Mouse (Mus musculus) neural tube, embryonic 11.5 days (tissue): Measurements from ENCODE around the gene Prss35. TPM values are rescaled to one million over a fixed set of nuclear protein-coding genes. Genes with fewer than 3 reads are reported as not detected.

Source experiments
- ATAC-seq: fragments of 200-750 bp; cut with Nextera tagmentation; 2 replicates; pipeline ENCODE4 v1.8.0; 2017; ENCODE audit warnings: moderate number of reproducible peaks, mild to moderate bottlenecking, moderate TSS enrichment, moderate library complexity; ENCODE audit not compliant: insufficient read depth, low FRiP score, low TSS enrichment
- DNase-seq: peaks from one replicate; pipeline ENCODE4 v3.0.0-alpha.2; 2015; ENCODE audit warnings: low spot score
- H3K27ac ChIP-seq: fragments of 300-500 bp; sonication (generic); 2 replicates; pipeline ENCODE4 v1.5.1; 2014; ENCODE audit warnings: low read depth, mild to moderate bottlenecking, low read length
- H3K27me3 ChIP-seq: fragments of 300-500 bp; sonication (generic); 2 replicates; pipeline ENCODE4 v1.6.1; 2014; ENCODE audit warnings: mild to moderate bottlenecking, low read length, mixed read lengths; ENCODE audit not compliant: control insufficient read depth, insufficient read depth
- H3K36me3 ChIP-seq: fragments of 300-500 bp; sonication (generic); 2 replicates; pipeline ENCODE4 v1.6.1; 2014; ENCODE audit warnings: mild to moderate bottlenecking, low read length, moderate library complexity, mixed read lengths; ENCODE audit not compliant: control insufficient read depth, insufficient read depth
- H3K4me1 ChIP-seq: fragments of 300-500 bp; sonication (generic); 2 replicates; pipeline ENCODE4 v1.6.1; 2014; ENCODE audit warnings: low read length, mixed read lengths; ENCODE audit not compliant: control insufficient read depth, insufficient read depth
- H3K4me2 ChIP-seq: fragments of 300-500 bp; sonication (generic); 2 replicates; pipeline ENCODE4 v1.6.1; 2014; ENCODE audit warnings: low read depth, mild to moderate bottlenecking, moderate library complexity
- H3K4me3 ChIP-seq: fragments of 300-500 bp; sonication (generic); 2 replicates; pipeline ENCODE4 v1.5.1; 2014; ENCODE audit warnings: low read depth, low read length
- H3K9ac ChIP-seq: fragments of 300-500 bp; sonication (generic); 2 replicates; pipeline ENCODE4 v1.6.1; 2014; ENCODE audit warnings: mild to moderate bottlenecking, low read length
- H3K9me3 ChIP-seq: fragments of 300-500 bp; sonication (generic); 2 replicates; pipeline ENCODE4 v1.6.1; 2016; ENCODE audit warnings: low read length; ENCODE audit not compliant: control insufficient read depth
- WGBS: fragments of 180-500 bp; shearing (Covaris S2); extraction: QIAGEN DNeasy Blood & Tissue Kit; methylation state at CpG from one replicate; pipeline ENCODE4 v1.1.7; 2014; 5-methylcytosine and 5-hydroxymethylcytosine counted together
- polyA plus RNA-seq: library from polyadenylated mRNA; unstranded; fragments of >200 nt; fragmentation: Nextera tagmentation; extraction: Ambion mirVana; gene quantifications from 2 replicates; pipeline ENCODE4 v1.2.1, GENCODE M21; 2014

Gene Prss35
- polyA plus RNA-seq, 1 experiment from 2014 or later = 1.9 TPM

DNA sequence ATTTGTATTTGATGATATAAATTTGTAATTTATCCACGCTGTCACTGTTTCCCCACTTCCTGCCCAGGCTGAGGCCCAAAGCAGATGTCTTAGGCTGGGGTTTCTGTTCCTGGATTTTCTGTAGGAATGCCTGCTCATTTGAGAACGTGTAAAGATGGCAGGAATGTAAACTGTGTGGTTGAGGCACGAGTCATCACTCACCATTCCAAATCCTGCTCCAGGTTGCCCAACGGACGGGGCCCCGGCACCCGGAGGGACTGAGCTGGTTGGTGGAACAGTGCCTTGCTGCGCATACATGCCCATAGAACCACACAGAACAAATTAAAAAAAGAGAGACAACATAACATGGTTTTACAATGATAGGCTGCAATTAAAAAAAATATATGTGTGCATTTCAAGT lies 30.5 kb downstream of the Prss35 start:
- 82% methylated on average over 8 of the region's 8 CpGs for WGBS
- Histone ChIP-seq H3K27ac (no peak overlapping the region), H3K4me2 (no peak overlapping the region), H3K9me3 (no peaks in the 10 kb centered on the region), H3K9ac (no peak overlapping the region), H3K4me1 (no peaks in the 10 kb centered on the region), H3K4me3 (no peak overlapping the region), H3K27me3 (no peaks in the 10 kb centered on the region), H3K36me3 (no peaks in the 10 kb centered on the region)
- DNase-seq (no peak), ATAC-seq (no peak)

DNA sequence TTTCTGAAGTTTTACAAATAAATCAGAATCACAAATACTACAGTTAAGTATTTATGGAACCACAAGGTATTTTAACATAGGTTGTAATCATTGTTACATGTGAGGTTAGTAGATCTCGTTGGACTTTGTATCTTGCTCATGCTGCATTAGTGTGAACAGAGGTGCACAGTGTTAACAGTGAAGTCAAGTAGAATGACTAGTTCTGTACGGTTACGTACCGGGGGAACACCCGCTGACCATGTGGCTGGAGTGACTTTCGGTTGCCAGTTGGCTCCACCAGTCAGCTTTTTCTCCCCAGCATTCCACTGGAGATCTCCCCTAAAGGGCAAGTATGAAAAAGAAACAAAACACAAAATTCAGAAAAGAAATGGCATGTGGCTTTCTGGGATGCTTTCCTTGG lies 31.9 kb downstream of the Prss35 start:
- Histone ChIP-seq H3K4me1 (no peaks in the 10 kb centered on the region), H3K9ac (no peak overlapping the region), H3K27me3 (no peaks in the 10 kb centered on the region), H3K36me3 (no peaks in the 10 kb centered on the region), H3K9me3 (no peaks in the 10 kb centered on the region), H3K4me2 (no peak overlapping the region), H3K27ac (no peak overlapping the region), H3K4me3 (no peak overlapping the region)
- ATAC-seq (no peak), DNase-seq (no peak)
- 94% methylated on average over 6 of the region's 6 CpGs for WGBS

DNA sequence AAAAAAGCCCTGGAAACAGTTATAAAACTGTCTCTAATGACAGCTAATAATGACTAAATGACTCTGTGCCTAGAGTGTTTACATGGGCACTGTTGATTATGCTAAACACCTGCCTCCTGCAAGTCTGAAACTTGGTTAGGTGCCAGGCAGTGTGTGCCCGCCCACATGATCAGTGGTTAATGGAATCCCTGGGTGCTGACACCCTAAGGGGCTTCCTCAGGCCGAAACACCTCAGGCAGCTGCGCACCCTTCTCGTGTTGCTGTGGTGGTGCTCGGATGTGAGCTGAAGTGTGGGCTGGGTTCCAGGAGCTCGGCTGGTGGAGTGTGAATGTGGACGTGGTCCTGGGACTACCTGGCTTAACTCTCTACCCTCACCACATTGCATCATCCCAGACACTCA lies 33.9 kb downstream of the Prss35 start:
- no peak for ATAC-seq
- no peak for DNase-seq
- H3K9me3 ChIP-seq = no peaks in the 10 kb centered on the region
- no peak overlapping the region for H3K4me3 ChIP-seq
- H3K4me1 ChIP-seq = no peaks in the 10 kb centered on the region
- H3K4me2 ChIP-seq = no peak overlapping the region
- H3K36me3 ChIP-seq = no peaks in the 10 kb centered on the region
- H3K27me3 ChIP-seq = no peaks in the 10 kb centered on the region
- no peak overlapping the region for H3K9ac ChIP-seq
- WGBS = 55% methylated on average over 7 of the region's 7 CpGs
- H3K27ac ChIP-seq = no peak overlapping the region

DNA sequence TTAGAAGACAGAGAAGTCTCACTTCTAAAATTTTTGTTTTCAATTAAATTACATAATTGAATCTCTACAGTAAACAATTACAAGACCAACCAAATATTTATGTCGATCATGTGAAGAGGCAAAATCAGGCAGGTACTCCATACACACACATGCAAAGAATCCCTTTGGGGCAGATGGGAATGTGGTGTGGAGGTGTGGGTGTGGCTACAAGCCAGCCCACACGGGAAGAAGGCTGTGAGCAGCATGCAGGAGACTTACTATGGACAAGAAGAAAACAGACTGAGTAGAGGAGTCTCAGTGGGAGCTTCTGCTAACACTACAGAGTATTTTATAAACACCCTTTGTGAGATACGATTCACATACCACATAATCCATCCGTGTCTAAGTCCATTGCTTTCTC lies 34.8 kb downstream of the Prss35 start:
- Histone ChIP-seq H3K4me2 (no peak overlapping the region), H3K4me3 (no peak overlapping the region), H3K9me3 (no peaks in the 10 kb centered on the region), H3K36me3 (no peaks in the 10 kb centered on the region), H3K9ac (no peak overlapping the region), H3K27me3 (no peaks in the 10 kb centered on the region), H3K27ac (no peak overlapping the region), H3K4me1 (no peaks in the 10 kb centered on the region)
- DNase-seq (no peak), ATAC-seq (no peak)
- 77% methylated on average over 4 of the region's 4 CpGs for WGBS

- Histone ChIP-seq H3K4me1 (no peaks in the 10 kb centered on the region), H3K4me3 (no peak overlapping the region), H3K9me3 (no peaks in the 10 kb centered on the region), H3K36me3 (no peaks in the 10 kb centered on the region), H3K9ac (no peak overlapping the region), H3K4me2 (no peak overlapping the region), H3K27me3 (no peaks in the 10 kb centered on the region), H3K27ac (no peak overlapping the region)
- 89% methylated on average over 4 of the region's 4 CpGs for WGBS
- DNase-seq (no peak), ATAC-seq (no peak)
These were observed 38.0 kb downstream of the Prss35 start for GRCm38 (mm10) chr9:86781426-86781825.

- Histone ChIP-seq H3K27ac (no peak overlapping the region), H3K4me1 (no peaks in the 10 kb centered on the region), H3K4me3 (no peak overlapping the region), H3K9ac (no peak overlapping the region), H3K9me3 (no peaks in the 10 kb centered on the region), H3K4me2 (no peak overlapping the region), H3K27me3 (no peaks in the 10 kb centered on the region), H3K36me3 (no peaks in the 10 kb centered on the region)
- ATAC-seq (no peak), DNase-seq (no peak)
- 94% methylated on average over 2 of the region's 2 CpGs for WGBS
These were observed 39.4 kb downstream of the Prss35 start for GRCm38 (mm10) chr9:86782836-86783235.

DNA sequence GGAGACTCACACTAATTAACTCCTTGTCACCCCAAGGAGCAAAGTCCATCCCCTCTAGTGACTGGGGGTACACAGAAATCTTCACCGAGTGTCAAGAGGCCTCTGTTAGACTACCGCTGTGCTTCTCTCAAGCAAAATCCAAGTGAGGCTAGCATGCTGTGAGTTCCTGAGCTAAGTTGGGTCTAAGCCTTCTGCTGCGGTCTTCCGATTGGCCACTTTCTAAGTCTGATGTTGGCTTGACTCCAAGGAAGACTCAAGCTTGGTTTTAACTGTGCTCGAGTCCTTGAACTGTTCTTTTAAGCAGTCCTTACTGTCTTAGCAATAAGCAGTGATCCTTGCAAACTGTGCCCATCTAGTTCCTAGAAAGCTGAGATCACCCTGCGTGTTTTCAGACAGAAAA lies 45.7 kb downstream of the Prss35 start:
- no peak overlapping the region for H3K9ac ChIP-seq
- DNase-seq (no peak), ATAC-seq (no peak)
- H3K27me3 ChIP-seq = no peaks in the 10 kb centered on the region
- H3K4me3 ChIP-seq = no peak overlapping the region
- H3K36me3 ChIP-seq = no peaks in the 10 kb centered on the region
- H3K27ac ChIP-seq = no peak overlapping the region
- WGBS = 92% methylated on average over 6 of the region's 6 CpGs
- H3K9me3 ChIP-seq = no peaks in the 10 kb centered on the region
- H3K4me1 ChIP-seq = no peaks in the 10 kb centered on the region
- H3K4me2 ChIP-seq = no peak overlapping the region

DNA sequence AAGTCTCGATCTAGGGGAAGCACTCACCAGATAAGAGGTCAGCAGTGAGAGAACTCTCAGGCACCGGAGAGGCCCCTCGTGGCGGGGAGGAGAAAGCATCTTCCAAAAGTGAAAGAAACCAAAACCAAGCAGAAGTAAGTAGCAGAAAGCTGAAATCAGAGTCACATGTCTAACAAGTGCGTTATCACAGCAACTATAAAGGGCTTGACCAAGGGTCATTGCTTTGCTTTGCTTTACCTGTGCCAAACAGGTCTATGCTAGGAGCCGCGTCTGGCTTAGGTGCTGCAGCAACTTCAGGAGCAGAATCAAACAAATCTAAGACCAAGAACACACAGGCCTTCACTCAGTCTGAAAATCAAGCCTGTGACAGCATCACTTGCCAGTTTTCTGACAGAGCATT lies 48.5 kb downstream of the Prss35 start:
- Histone ChIP-seq H3K27me3 (no peaks in the 10 kb centered on the region), H3K4me2 (no peak overlapping the region)
- 86% methylated on average over 7 of the region's 7 CpGs for WGBS

DNA sequence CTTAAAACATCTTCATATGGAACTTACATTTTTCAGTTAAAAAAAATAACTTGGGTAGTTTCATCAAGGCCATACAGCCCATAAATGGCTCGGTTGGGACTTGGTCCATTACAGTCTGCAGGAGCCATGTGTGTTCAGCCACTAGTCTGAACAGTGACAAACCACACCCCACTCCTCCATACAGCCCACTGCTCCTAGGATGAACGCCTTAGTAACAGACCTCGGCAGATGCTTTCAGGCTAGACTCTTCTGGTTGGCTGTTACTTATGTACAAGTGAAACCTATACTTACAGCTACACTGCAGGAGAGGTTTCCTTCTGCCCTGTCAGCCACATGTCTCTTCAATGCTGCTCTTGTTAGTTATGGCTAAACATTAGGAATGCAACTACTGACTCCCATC lies 51.8 kb downstream of the Prss35 start:
- ATAC-seq (no peak), DNase-seq (no peak)
- 72% methylated on average over 3 of the region's 3 CpGs for WGBS
- Histone ChIP-seq H3K4me2 (no peak overlapping the region), H3K4me3 (no peak overlapping the region), H3K9ac (no peak overlapping the region), H3K27me3 (no peaks in the 10 kb centered on the region), H3K36me3 (no peaks in the 10 kb centered on the region), H3K9me3 (no peaks in the 10 kb centered on the region), H3K4me1 (no peaks in the 10 kb centered on the region), H3K27ac (no peak overlapping the region)

More for the DNA sequence above, 48.5 kb downstream of the Prss35 start:
- no peaks in the 10 kb centered on the region for H3K36me3 ChIP-seq
- ATAC-seq = no peak
- H3K9me3 ChIP-seq = no peaks in the 10 kb centered on the region
- H3K9ac ChIP-seq = no peak overlapping the region
- no peak for DNase-seq
- no peak overlapping the region for H3K27ac ChIP-seq
- H3K4me1 ChIP-seq = no peaks in the 10 kb centered on the region
- no peak overlapping the region for H3K4me3 ChIP-seq
